Mouse (Mus musculus) embryonic facial prominence, embryonic 12.5 days (tissue): Measurements from ENCODE around the gene Gm11757. TPM values are rescaled to one million over a fixed set of nuclear protein-coding genes. Genes with fewer than 3 reads are reported as not detected.
"Not testable (repeated sequence)": the region's sequence is repeated elsewhere in the genome, so short reads cannot be mapped to it uniquely, and the experiment has no call there.

Experiments
- ATAC-seq: fragments of 200-750 bp; cut with Nextera tagmentation; 2 replicates; pipeline ENCODE4 v1.8.0; 2017; ENCODE audit not compliant: insufficient number of reproducible peaks, insufficient read depth, low FRiP score, low TSS enrichment
- H3K27ac ChIP-seq: fragments of 300-500 bp; sonication (generic); 2 replicates; pipeline ENCODE4 v1.5.1; 2016; ENCODE audit warnings: mild to moderate bottlenecking
- H3K27me3 ChIP-seq: fragments of 300-500 bp; sonication (generic); 2 replicates; pipeline ENCODE4 v1.6.1; 2016; ENCODE audit warnings: mild to moderate bottlenecking, moderate library complexity
- H3K36me3 ChIP-seq: fragments of 300-500 bp; sonication (generic); 2 replicates; pipeline ENCODE4 v1.6.1; 2016; ENCODE audit warnings: mild to moderate bottlenecking
- H3K4me1 ChIP-seq: fragments of 300-500 bp; sonication (generic); 2 replicates; pipeline ENCODE4 v1.6.1; 2016
- H3K4me2 ChIP-seq: fragments of 300-500 bp; sonication (generic); replicated peaks from 2 replicates; pipeline ENCODE4 v1.6.1; 2016; ENCODE audit warnings: mild to moderate bottlenecking, moderate library complexity
- H3K4me3 ChIP-seq: fragments of 300-500 bp; sonication (generic); 2 replicates; pipeline ENCODE4 v1.5.1; 2016; ENCODE audit warnings: mild to moderate bottlenecking
- H3K9ac ChIP-seq: fragments of 300-500 bp; sonication (generic); 2 replicates; pipeline ENCODE4 v1.6.1; 2016; ENCODE audit warnings: mild to moderate bottlenecking, moderate library complexity
- H3K9me3 ChIP-seq: fragments of 300-500 bp; sonication (generic); 2 replicates; pipeline ENCODE4 v1.6.1; 2016; ENCODE audit warnings: mild to moderate bottlenecking, moderate library complexity
- WGBS: fragments of 180-500 bp; shearing (Covaris S2); methylation state at CpG from one replicate; pipeline ENCODE4 v1.1.7; 2016; 5-methylcytosine and 5-hydroxymethylcytosine counted together
- polyA plus RNA-seq: library from polyadenylated mRNA; unstranded; fragments of >200 nt; fragmentation: Nextera tagmentation; extraction: Ambion mirVana; gene quantifications from 2 replicates; pipeline ENCODE4 v1.2.1, GENCODE M21; 2016

Gm11757 gene
- polyA plus RNA-seq = not detected in 2 replicates

GRCm38 (mm10) chr4:73891012-73891411 is at the start of gene Gm11757:
Gene Gm11757 (minus strand): TSS chr4:73891112.
- no CpG with 5 or more reads among the region's 4 CpGs for WGBS

GRCm38 (mm10) chr4:73920660-73921059 is 29.7 kb upstream of the Gm11757 start, which contains the start of gene Gm11756:
Gene Gm11756 (minus strand): TSS chr4:73920760.
- H3K9me3 ChIP-seq, H3K4me1 ChIP-seq, ATAC-seq, H3K27me3 ChIP-seq, H3K27ac ChIP-seq, H3K4me2 ChIP-seq, H3K4me3 ChIP-seq, H3K36me3 ChIP-seq, H3K9ac ChIP-seq: not testable (repeated sequence)
- WGBS = 84% methylated on average over 6 of the region's 6 CpGs

More at GRCm38 (mm10) chr4:73891012-73891411, at the start of gene Gm11757:
- H3K27me3 ChIP-seq, H3K27ac ChIP-seq, H3K36me3 ChIP-seq, H3K4me3 ChIP-seq, H3K9ac ChIP-seq, H3K4me2 ChIP-seq, H3K9me3 ChIP-seq, ATAC-seq, H3K4me1 ChIP-seq: not testable (repeated sequence)

- WGBS = no CpG with 5 or more reads among the region's 4 CpGs
- not testable (repeated sequence) for H3K4me1 ChIP-seq, H3K36me3 ChIP-seq
Observed at GRCm38 (mm10) chr4:73905853-73906252, 14.9 kb upstream of the Gm11757 start, which contains the start of gene Gm13871. Gene Gm13871 (minus strand): TSS chr4:73905953.

GRCm38 (mm10) chr4:73876166-73876565 is 14.7 kb downstream of the Gm11757 start, which contains the start of gene Gm11758:
Gene Gm11758 (minus strand): TSS chr4:73876266.
- not testable (repeated sequence) for ATAC-seq

More at GRCm38 (mm10) chr4:73905853-73906252, 14.9 kb upstream of the Gm11757 start, which contains the start of gene Gm13871:
- not testable (repeated sequence) for H3K9ac ChIP-seq, H3K9me3 ChIP-seq, H3K27ac ChIP-seq, ATAC-seq, H3K4me3 ChIP-seq, H3K27me3 ChIP-seq, H3K4me2 ChIP-seq

More at GRCm38 (mm10) chr4:73876166-73876565, 14.7 kb downstream of the Gm11757 start, which contains the start of gene Gm11758:
- H3K4me2 ChIP-seq, H3K9me3 ChIP-seq, H3K27me3 ChIP-seq, H3K9ac ChIP-seq, H3K36me3 ChIP-seq, H3K4me3 ChIP-seq, H3K4me1 ChIP-seq, H3K27ac ChIP-seq: not testable (repeated sequence)
- WGBS = no CpG with 5 or more reads among the region's 4 CpGs

Other genes with a start within 250 kb of the Gm11757 start
- gene Gm11239, start 222.8 kb downstream of the Gm11757 start, polyA plus RNA-seq = not detected in 2 replicates
- not detected in 2 replicates for gene Gm428, start 207.6 kb downstream of the Gm11757 start, polyA plus RNA-seq
- gene Rasef, start 100.1 kb downstream of the Gm11757 start, polyA plus RNA-seq = 2.4 and 3.6 TPM in 2 replicates
- not detected in 2 replicates for gene Gm11758, start 14.8 kb downstream of the Gm11757 start, polyA plus RNA-seq
- not detected in 2 replicates for gene Gm13871, start 14.8 kb upstream of the Gm11757 start, polyA plus RNA-seq
- gene Gm11756, start 29.6 kb upstream of the Gm11757 start, polyA plus RNA-seq = 0.20 and 0.22 TPM in 2 replicates
- gene 2310002L09Rik, start 59.7 kb upstream of the Gm11757 start, polyA plus RNA-seq = 3.3 and 3.4 TPM in 2 replicates
- gene Frmd3, start 122.3 kb upstream of the Gm11757 start, polyA plus RNA-seq = 5.6 and 6.1 TPM in 2 replicates